Mouse (Mus musculus) intestine, embryonic 16.5 days (tissue): ENCODE measurements at regions not wholly inside any gene's neighbourhood (a gene's known extent, or its start where the extent isn't known, plus 50 kb on each side); places are given as distances from the start of the nearest gene placed in this dataset.

Source experiments
- ATAC-seq: fragments of 200-750 bp; cut with Nextera tagmentation; 2 replicates; pipeline ENCODE4 v1.8.0; 2017; ENCODE audit warnings: moderate TSS enrichment, moderate library complexity
- H3K27ac ChIP-seq: fragments of 300-500 bp; sonication (generic); 2 replicates; pipeline ENCODE4 v1.5.1; 2014; ENCODE audit warnings: mild to moderate bottlenecking, low read length
- H3K27me3 ChIP-seq: fragments of 300-500 bp; sonication (generic); replicated peaks from 2 replicates; pipeline ENCODE4 v1.6.1; 2014; ENCODE audit warnings: low read length, control low read depth, mixed read lengths; ENCODE audit not compliant: control insufficient read depth, insufficient read depth
- H3K36me3 ChIP-seq: fragments of 300-500 bp; sonication (generic); 2 replicates; pipeline ENCODE4 v1.6.1; 2014; ENCODE audit warnings: low read length, control low read depth; ENCODE audit not compliant: control insufficient read depth, insufficient read depth
- H3K4me1 ChIP-seq: fragments of 300-500 bp; sonication (generic); 2 replicates; pipeline ENCODE4 v1.6.1; 2014; ENCODE audit warnings: low read length, control low read depth, mixed read lengths; ENCODE audit not compliant: control insufficient read depth, insufficient read depth
- H3K4me2 ChIP-seq: fragments of 300-500 bp; sonication (generic); 2 replicates; pipeline ENCODE4 v1.6.1; 2014; ENCODE audit warnings: low read depth, low read length, control low read depth
- H3K4me3 ChIP-seq: fragments of 300-500 bp; sonication (generic); 2 replicates; pipeline ENCODE4 v1.5.1; 2014; ENCODE audit warnings: mild to moderate bottlenecking, low read length
- H3K9ac ChIP-seq: fragments of 300-500 bp; sonication (generic); 2 replicates; pipeline ENCODE4 v1.6.1; 2014; ENCODE audit warnings: low read depth, low read length
- H3K9me3 ChIP-seq: fragments of 300-500 bp; sonication (generic); 2 replicates; pipeline ENCODE4 v1.6.1; 2016; ENCODE audit warnings: low read length, control low read depth; ENCODE audit not compliant: control insufficient read depth
- WGBS: fragments of 180-500 bp; shearing (Covaris S2); extraction: QIAGEN DNeasy Blood & Tissue Kit; methylation state at CpG from one replicate; pipeline ENCODE4 v1.1.7; 2014; 5-methylcytosine and 5-hydroxymethylcytosine counted together

DNA sequence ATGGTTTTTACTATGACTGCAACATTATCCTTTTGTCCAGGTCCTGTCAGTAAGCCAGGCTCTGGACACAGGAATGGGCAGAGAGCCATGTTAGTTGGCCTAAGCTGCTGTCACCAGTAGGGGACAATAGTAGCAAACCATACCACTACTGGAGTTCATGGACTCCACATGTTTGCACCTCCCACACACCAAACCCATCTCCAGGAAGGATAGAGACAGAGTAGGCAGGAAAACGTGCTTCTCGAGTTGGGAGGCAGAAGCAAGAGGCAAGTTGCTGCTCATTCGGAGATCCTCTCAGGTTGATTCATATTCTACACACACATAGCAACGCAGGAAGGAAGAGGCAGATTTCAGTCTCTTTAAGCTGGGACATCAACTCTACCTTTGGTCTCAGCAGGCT lies 85.2 kb upstream of the Vstm2b start:
- ATAC-seq, result no peak
- Histone ChIP-seq H3K4me2 (no peak overlapping the region), H3K27me3 (no peaks in the 10 kb centered on the region), H3K36me3 (no peaks in the 10 kb centered on the region), H3K27ac (no peak overlapping the region), H3K4me3 (no peak overlapping the region), H3K9me3 (no peaks in the 10 kb centered on the region), H3K4me1 (no peaks in the 10 kb centered on the region), H3K9ac (no peak overlapping the region)
- 78% methylated on average over 4 of the region's 4 CpGs for WGBS

DNA sequence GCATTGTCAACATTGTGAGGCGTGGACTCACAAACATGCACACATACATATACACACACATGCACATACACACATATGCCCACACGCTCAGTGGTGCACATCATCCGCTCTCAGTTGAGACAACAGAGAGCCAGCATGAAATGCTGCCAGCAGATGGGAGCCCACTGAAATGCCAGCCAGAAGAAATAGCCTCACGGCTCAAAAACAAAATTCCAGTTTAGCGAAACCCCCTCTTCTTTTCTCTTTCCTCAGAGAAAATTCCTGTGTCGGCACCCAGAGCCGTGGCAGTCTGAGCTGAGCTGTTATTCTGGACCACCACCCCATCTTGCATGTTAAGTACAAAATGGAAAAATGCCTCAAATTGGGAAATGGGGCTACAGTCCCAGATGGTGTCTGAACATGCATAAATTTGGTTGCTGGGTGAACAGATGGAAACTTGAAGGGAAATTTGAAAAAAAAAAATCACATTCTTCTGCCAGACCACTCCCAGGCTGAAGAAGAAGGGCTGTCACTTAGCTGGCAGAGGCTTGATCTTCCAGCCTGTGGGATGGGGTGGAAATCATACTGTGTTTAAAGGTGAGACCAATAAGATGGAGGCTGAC lies 72.9 kb upstream of the Vstm2b start:
- 78% methylated on average over 7 of the region's 7 CpGs for WGBS
- no peak overlapping the region for H3K4me3 ChIP-seq
- no peaks in the 10 kb centered on the region for H3K36me3 ChIP-seq
- ATAC-seq, result no peak
- no peak overlapping the region for H3K27ac ChIP-seq
- no peaks in the 10 kb centered on the region for H3K4me1 ChIP-seq
- H3K27me3 ChIP-seq, result no peaks in the 10 kb centered on the region
- H3K9me3 ChIP-seq, result no peaks in the 10 kb centered on the region
- no peak overlapping the region for H3K9ac ChIP-seq
- no peak overlapping the region for H3K4me2 ChIP-seq

DNA sequence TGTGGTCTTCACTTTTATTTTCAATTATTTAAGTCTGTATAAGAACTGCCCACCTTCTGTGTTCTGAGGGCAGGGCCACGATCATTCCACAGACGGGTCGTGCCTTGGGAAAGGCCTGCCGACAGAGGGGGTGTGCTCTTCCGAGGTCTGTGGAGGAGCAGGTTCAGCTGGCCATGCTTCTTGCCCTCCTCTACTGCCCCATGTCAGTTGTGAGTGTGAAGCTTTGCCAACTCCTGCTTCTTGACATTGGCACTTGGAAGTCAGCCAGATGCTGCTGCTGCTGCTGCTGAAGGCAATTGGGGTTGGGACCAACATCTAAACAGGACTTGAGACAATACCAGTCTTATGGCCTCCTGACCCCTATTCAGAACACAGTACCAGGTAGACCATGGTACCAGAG lies 68.6 kb upstream of the Vstm2b start:
- Histone ChIP-seq H3K27ac (no peak overlapping the region), H3K4me1 (no peaks in the 10 kb centered on the region), H3K4me2 (no peak overlapping the region), H3K27me3 (no peaks in the 10 kb centered on the region), H3K9me3 (no peaks in the 10 kb centered on the region), H3K9ac (no peak overlapping the region), H3K36me3 (no peaks in the 10 kb centered on the region), H3K4me3 (no peak overlapping the region)
- 88% methylated on average over 5 of the region's 5 CpGs for WGBS
- ATAC-seq, result no peak

DNA sequence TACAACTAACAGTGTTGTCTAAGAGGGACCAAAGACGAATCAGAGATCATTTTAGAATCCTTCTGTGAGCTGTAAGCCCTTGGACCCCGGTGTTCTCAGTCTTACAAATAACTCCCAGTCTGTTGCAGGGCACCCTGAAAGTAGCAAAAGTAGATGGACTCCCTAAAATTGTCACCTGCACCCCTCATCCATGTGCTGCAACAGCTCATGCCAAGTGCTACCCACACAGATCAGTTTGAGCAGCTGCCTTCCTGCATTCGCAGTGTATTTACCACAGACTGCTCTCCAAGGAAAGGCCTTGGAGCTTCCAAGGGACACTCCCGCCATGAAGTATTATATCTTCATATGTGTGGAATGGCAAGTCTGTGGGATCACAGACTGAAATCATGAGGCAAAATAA lies 66.5 kb upstream of the Vstm2b start:
- H3K4me2 ChIP-seq, result no peak overlapping the region
- no peaks in the 10 kb centered on the region for H3K9me3 ChIP-seq
- no peaks in the 10 kb centered on the region for H3K27me3 ChIP-seq
- H3K36me3 ChIP-seq, result no peaks in the 10 kb centered on the region
- ATAC-seq, result no peak
- no peak overlapping the region for H3K9ac ChIP-seq
- 85% methylated on average over 4 of the region's 4 CpGs for WGBS
- H3K4me3 ChIP-seq, result no peak overlapping the region
- no peak overlapping the region for H3K27ac ChIP-seq
- no peaks in the 10 kb centered on the region for H3K4me1 ChIP-seq

DNA sequence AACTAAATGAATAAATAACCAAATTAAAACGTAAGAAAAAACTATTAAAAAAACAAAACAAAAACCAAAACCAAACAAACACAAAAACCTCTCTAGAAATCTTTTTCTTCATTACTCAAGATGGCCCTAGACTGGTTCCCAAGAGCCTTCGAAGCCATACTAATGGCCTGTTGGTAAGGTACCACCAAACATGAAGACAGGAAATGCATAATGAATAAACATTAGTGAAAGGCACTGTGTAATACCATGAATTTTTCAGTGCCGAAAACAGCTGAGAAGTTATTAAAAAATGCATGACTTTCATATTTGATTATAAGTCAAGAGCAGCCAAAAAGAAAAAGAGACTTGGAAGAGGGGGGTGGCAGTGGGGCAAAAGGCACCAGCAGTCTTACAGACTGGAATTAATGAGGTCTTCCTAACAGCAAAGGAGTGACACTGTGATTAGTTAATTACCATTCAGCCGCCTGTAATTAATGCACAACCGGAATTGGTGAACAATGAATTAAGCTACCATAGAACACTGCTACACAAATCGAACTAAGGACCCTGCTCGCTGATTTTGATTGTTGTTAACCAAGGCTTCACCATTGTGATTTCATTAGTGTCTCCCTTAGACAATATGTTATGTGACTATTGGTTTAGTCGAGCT lies 55.7 kb upstream of the Vstm2b start:
- ATAC-seq, result no peak
- 82% methylated on average over 8 of the region's 8 CpGs for WGBS
- H3K4me1 ChIP-seq, result no peaks in the 10 kb centered on the region

DNA sequence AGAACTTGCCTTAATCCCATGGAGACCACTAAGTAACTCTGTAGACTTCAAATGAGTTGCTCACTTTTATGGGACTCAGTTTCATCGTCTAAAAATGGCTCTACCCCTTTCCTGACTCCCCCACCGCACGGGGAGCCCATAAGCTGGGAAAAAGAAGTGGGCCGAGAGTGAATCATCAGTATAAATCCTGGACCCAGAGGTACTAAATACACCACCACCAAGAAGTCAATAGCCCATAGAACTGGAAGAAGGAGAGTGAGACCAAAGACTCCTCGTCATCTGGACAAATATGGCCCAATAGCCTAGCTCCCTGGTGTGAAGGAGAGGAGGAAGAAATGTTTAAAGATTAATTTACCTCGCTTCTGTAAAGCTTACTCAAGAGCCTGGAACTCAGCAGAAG lies 51.6 kb upstream of the Vstm2b start:
- Histone ChIP-seq H3K9me3 (no peaks in the 10 kb centered on the region), H3K4me3 (no peak overlapping the region), H3K27ac (no peak overlapping the region), H3K27me3 (no peaks in the 10 kb centered on the region), H3K36me3 (no peaks in the 10 kb centered on the region), H3K9ac (no peak overlapping the region), H3K4me2 (no peak overlapping the region), H3K4me1 (no peaks in the 10 kb centered on the region)
- ATAC-seq, result no peak
- WGBS, result 77% methylated on average over 6 of the region's 6 CpGs

More for the DNA sequence above, 55.7 kb upstream of the Vstm2b start:
- Histone ChIP-seq H3K9me3 (no peaks in the 10 kb centered on the region), H3K27ac (no peak overlapping the region), H3K4me3 (no peak overlapping the region), H3K36me3 (no peaks in the 10 kb centered on the region), H3K9ac (no peak overlapping the region), H3K27me3 (no peaks in the 10 kb centered on the region), H3K4me2 (no peak overlapping the region)
